ENCODE assay signal across 8 mouse cellular contexts in genomic region chr7:112743621-112744395, GRCm38 (mm10).
DNase-seq lines count a peak whose midpoint lies in the region; ATAC-seq and TF ChIP-seq lines count a peak whose summit lies in the region.

No protein-coding gene starts in this region.

- H3K9ac ChIP-seq in ES-E14 (ENCODE audit: insufficient read depth, low read depth, low read length, poor library complexity, severe bottlenecking), result no peak overlapping the region
- H3K9ac ChIP-seq in embryonic facial prominence, embryonic 11.5 days (replicated peaks; ENCODE audit: low read length), result peak overlapping the region; percentile 1; the same call in 1 of the 2 replicates
- peak overlapping the region; percentile 77 for H3K9ac ChIP-seq in heart, embryonic 13.5 days
- H3K9ac ChIP-seq in kidney, postnatal 0 days (ENCODE audit: low read depth, low read length), result peak overlapping the region; percentile 24; the same call in 1 of the 2 replicates
- no peak overlapping the region for H3K9ac ChIP-seq in midbrain, embryonic 13.5 days (replicated peaks)

- H3K4me1 ChIP-seq in ES-E14 (ENCODE audit: control insufficient read depth in 2 of 2, insufficient read depth in 2 of 2, low read length in 2 of 2, poor library complexity in 1 of 2), result peaks cover 24 to 35% of the 10 kb centered on the region in 2 experiments
- peaks cover 19% of the 10 kb centered on the region for H3K4me1 ChIP-seq in embryonic facial prominence, embryonic 11.5 days (ENCODE audit: control insufficient read depth, insufficient read depth, low read length)
- H3K4me1 ChIP-seq in heart, embryonic 13.5 days, result peaks cover 93% of the 10 kb centered on the region
- H3K4me1 ChIP-seq in kidney, postnatal 0 days (replicated peaks; ENCODE audit: insufficient read depth, low read length), result peaks cover 43% of the 10 kb centered on the region
- H3K4me1 ChIP-seq in midbrain, embryonic 13.5 days (replicated peaks), result peaks cover 53% of the 10 kb centered on the region

- no peaks in the 10 kb centered on the region for H3K9me3 ChIP-seq in ES-E14 (ENCODE audit: control insufficient read depth, insufficient read depth, low read depth, low read length)
- no peaks in the 10 kb centered on the region for H3K9me3 ChIP-seq in embryonic facial prominence, embryonic 11.5 days (replicated peaks; ENCODE audit: control insufficient read depth, low read length)
- no peaks in the 10 kb centered on the region for H3K9me3 ChIP-seq in heart, embryonic 13.5 days
- no peaks in the 10 kb centered on the region for H3K9me3 ChIP-seq in kidney, postnatal 0 days (replicated peaks; ENCODE audit: low read length)
- H3K9me3 ChIP-seq in midbrain, embryonic 13.5 days, result no peaks in the 10 kb centered on the region

- no peaks in the 10 kb centered on the region for H3K27me3 ChIP-seq in embryonic facial prominence, embryonic 11.5 days (ENCODE audit: control insufficient read depth, insufficient read depth, low read length)
- no peaks in the 10 kb centered on the region for H3K27me3 ChIP-seq in heart, embryonic 13.5 days (replicated peaks)
- no peaks in the 10 kb centered on the region for H3K27me3 ChIP-seq in kidney, postnatal 0 days (ENCODE audit: insufficient read depth, low read length)
- no peaks in the 10 kb centered on the region for H3K27me3 ChIP-seq in midbrain, embryonic 13.5 days

- peak overlapping the region; percentile 25 for H3K4me2 ChIP-seq in embryonic facial prominence, embryonic 11.5 days (ENCODE audit: low read depth, low read length)
- peak overlapping the region; percentile 64 for H3K4me2 ChIP-seq in heart, embryonic 13.5 days
- peak overlapping the region; percentile 29 for H3K4me2 ChIP-seq in kidney, postnatal 0 days (ENCODE audit: low read length)
- peak overlapping the region; percentile 39 for H3K4me2 ChIP-seq in midbrain, embryonic 13.5 days (replicated peaks)

- no peak overlapping the region for H3K27ac ChIP-seq in ES-E14 (ENCODE audit: insufficient read depth, low read depth, low read length, poor library complexity, severe bottlenecking)
- peak overlapping the region; percentile 72 for H3K27ac ChIP-seq in embryonic facial prominence, embryonic 11.5 days (replicated peaks; ENCODE audit: low read depth, low read length)
- peak overlapping the region; percentile 88 for H3K27ac ChIP-seq in heart, embryonic 13.5 days (replicated peaks)
- H3K27ac ChIP-seq in kidney, postnatal 0 days, result peak overlapping the region; percentile 88
- H3K27ac ChIP-seq in midbrain, embryonic 13.5 days, result peak overlapping the region; percentile 64

- in situ Hi-C loops in ES-E14 (cut with MboI; ENCODE audit: low sequenced_read_pairs in 2 of 2, unreplicated experiment in 2 of 2), result no loop called here

- peak overlapping the region in 1 of 2 experiments; percentile 5; a peak in 1 of 4 replicates for H3K4me3 ChIP-seq in ES-E14 (ENCODE audit: insufficient read depth in 1 of 2, low read depth in 1 of 2, low read length in 2 of 2, poor library complexity in 1 of 2, severe bottlenecking in 1 of 2)
- no peak overlapping the region for H3K4me3 ChIP-seq in embryonic facial prominence, embryonic 11.5 days (ENCODE audit: low read depth, low read length)
- peak overlapping the region; percentile 45 for H3K4me3 ChIP-seq in heart, embryonic 13.5 days
- H3K4me3 ChIP-seq in kidney, postnatal 0 days (replicated peaks; ENCODE audit: low read depth, low read length), result no peak overlapping the region
- no peak overlapping the region for H3K4me3 ChIP-seq in midbrain, embryonic 13.5 days (replicated peaks)

- no peak; the same call in 1 of the 2 replicates for TF ChIP-seq CTCF in kidney, postnatal 0 days (IDR thresholded peaks at IDR 0.05; ENCODE audit: low read depth)

- 1% methylated on average over 11 of the region's 11 CpGs for WGBS in embryonic facial prominence, embryonic 11.5 days
- WGBS in heart, embryonic 13.5 days, result 3% methylated on average over 11 of the region's 11 CpGs
- WGBS in kidney, postnatal 0 days, result 5% methylated on average over 11 of the region's 11 CpGs
- 2% methylated on average over 11 of the region's 11 CpGs for WGBS in midbrain, embryonic 13.5 days

- DNase-seq in ES-E14 (ENCODE audit: low read depth, low spot score) (peak; percentile 54), adipocyte (ENCODE audit: low spot score) (no peak)
- peak; percentile 86 for DNase-seq in embryonic facial prominence, embryonic 11.5 days (ENCODE audit: low spot score)
- peak; percentile 96 for DNase-seq in kidney, postnatal 0 days (ENCODE audit: low spot score)
- DNase-seq in thymus, postnatal 10 days (ENCODE audit: low spot score in 2 of 2), result no peak
- no peak for DNase-seq in layer of hippocampus, postnatal 14 days (ENCODE audit: low spot score in 2 of 2)

- no peaks in the 10 kb centered on the region for H3K36me3 ChIP-seq in ES-E14 (ENCODE audit: control insufficient read depth, insufficient read depth, low read length, poor library complexity, severe bottlenecking)
- no peaks in the 10 kb centered on the region for H3K36me3 ChIP-seq in embryonic facial prominence, embryonic 11.5 days (replicated peaks; ENCODE audit: control insufficient read depth, insufficient read depth, low read depth, low read length)
- H3K36me3 ChIP-seq in heart, embryonic 13.5 days, result no peaks in the 10 kb centered on the region
- no peaks in the 10 kb centered on the region for H3K36me3 ChIP-seq in kidney, postnatal 0 days (ENCODE audit: insufficient read depth, low read length)
- H3K36me3 ChIP-seq in midbrain, embryonic 13.5 days, result no peaks in the 10 kb centered on the region

- peak; percentile 92 for ATAC-seq in embryonic facial prominence, embryonic 11.5 days (replicated peaks; ENCODE audit: insufficient number of reproducible peaks, low FRiP score, low TSS enrichment, low read depth)
- peak; percentile 44 for ATAC-seq in heart, embryonic 13.5 days (ENCODE audit: extremely low read depth, insufficient number of reproducible peaks, low FRiP score, low TSS enrichment)
- peak; percentile 92 for ATAC-seq in kidney, postnatal 0 days (replicated peaks; ENCODE audit: low FRiP score, low read depth)
- peak; percentile 86 for ATAC-seq in midbrain, embryonic 13.5 days

TF ChIP-seq in ES-E14, 5 proteins besides CTCF, POLR2A, EP300 and RAD21:
- TF ChIP-seq ZC3H11A (IDR thresholded peaks at IDR 0.05; ENCODE audit: borderline replicate concordance, low read depth, low read length), result no peak
- no peak for TF ChIP-seq ZNF384 (IDR thresholded peaks at IDR 0.05; ENCODE audit: low read depth, low read length)
- TF ChIP-seq CHD2 (IDR thresholded peaks at IDR 0.05; ENCODE audit: low read depth, low read length), result no peak
- TF ChIP-seq HCFC1 (IDR thresholded peaks at IDR 0.05; ENCODE audit: borderline replicate concordance, insufficient read depth, low read length), result no peak
- TF ChIP-seq MAFK (IDR thresholded peaks at IDR 0.05; ENCODE audit: insufficient read depth, low read depth, low read length), result no peak

Comparison
In these comparisons a context has a peak if more than half of its experiments do, and no peak if none do; other contexts are left out.
1. DNase-seq: peak in ES-E14 (single experiment), embryonic facial prominence, embryonic 11.5 days (single experiment) and kidney, postnatal 0 days (single experiment); none in thymus, postnatal 10 days (0 of 2), layer of hippocampus, postnatal 14 days (0 of 2) and adipocyte (single experiment).
2. H3K9ac ChIP-seq: peak in embryonic facial prominence, embryonic 11.5 days (single experiment), heart, embryonic 13.5 days (single experiment) and kidney, postnatal 0 days (single experiment); none in ES-E14 (single experiment) and midbrain, embryonic 13.5 days (single experiment).
3. Peak in every context shown above with its lines, with median percentiles within 50 percentile points of each other: ATAC-seq and H3K4me2 ChIP-seq.